ENCODE assay signal across 13 mouse cellular contexts in the genomic region with DNA sequence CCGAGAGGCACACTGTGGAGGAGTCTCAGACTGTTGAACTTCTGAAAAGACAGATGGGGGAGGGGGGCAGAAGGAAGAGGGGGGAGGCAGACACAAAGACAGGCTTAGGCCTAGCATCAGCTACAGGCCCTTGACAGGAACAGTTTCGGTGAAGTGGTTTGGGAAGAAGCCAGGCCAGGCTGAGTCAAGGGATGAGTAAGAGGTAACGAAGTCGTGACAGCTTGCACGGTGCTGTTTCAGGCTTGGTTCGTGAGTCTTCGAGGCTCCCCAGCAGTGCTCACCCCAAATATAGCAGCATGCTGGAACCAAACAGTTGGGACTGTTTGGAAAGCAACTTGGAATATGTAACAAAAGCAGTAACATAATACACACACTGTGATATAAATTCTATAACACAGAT. TPM values are rescaled to one million over a fixed set of nuclear protein-coding genes. Genes with fewer than 3 reads are reported as not detected.
DNase-seq lines count a peak whose midpoint lies in the region; TF ChIP-seq lines count a peak whose summit lies in the region.
"Had no signal": no experiment of that assay in that cellular context is flagged by ENCODE, and none has a peak within 500 bp of the region (broad histone marks: within the 10 kb centered on the region; RNA-seq: fewer than 3 reads in every experiment).

No protein-coding gene starts in this region.

- no peaks in the 10 kb centered on the region for H3K27me3 ChIP-seq in testis, adult 2 months (ENCODE audit: control insufficient read depth, insufficient read depth, low read length)
- H3K27me3 ChIP-seq in midbrain, embryonic 10.5 days (ENCODE audit: low read depth, poor library complexity, severe bottlenecking), result no peaks in the 10 kb centered on the region
- H3K27me3 ChIP-seq: liver, embryonic 15.5 days had no signal

- no peak for TF ChIP-seq POLR2A in testis, adult 2 months (IDR thresholded peaks at IDR 0.05; ENCODE audit: control insufficient read depth, low read depth, low read length)

- no peaks in the 10 kb centered on the region for H3K9me3 ChIP-seq in midbrain, embryonic 10.5 days (replicated peaks)
- H3K9me3 ChIP-seq: heart, embryonic 12.5 days; liver, embryonic 15.5 days had no signal

- H3K4me1 ChIP-seq in testis, adult 2 months (ENCODE audit: control insufficient read depth, insufficient read depth, low read length), result no peaks in the 10 kb centered on the region; the same call in 1 of the 2 replicates
- peaks cover under 1% of the 10 kb centered on the region for H3K4me1 ChIP-seq in midbrain, embryonic 10.5 days
- H3K4me1 ChIP-seq: heart, embryonic 12.5 days; liver, embryonic 15.5 days had no signal

- no peak for DNase-seq in testis, postnatal 14 days (ENCODE audit: low spot score)
- peak; percentile 61 for DNase-seq in fibroblast of lung, adult 2 months (ENCODE audit: low read depth)
- DNase-seq in left cerebral cortex, adult 9 months (ENCODE audit: low spot score in 2 of 2), result peak; percentile 82 to 92
- DNase-seq in midbrain, embryonic 10.5 days (ENCODE audit: low spot score), result no peak
- no peak for DNase-seq in urinary bladder, adult 18-20 months (ENCODE audit: low spot score in 2 of 2)
- no peak for DNase-seq in urinary bladder, postnatal 36 days (ENCODE audit: low spot score in 2 of 2)
- DNase-seq in spleen, postnatal 10 days (ENCODE audit: low spot score in 2 of 2), result no peak

- peaks cover 2% of the 10 kb centered on the region; the same call in 1 of the 2 replicates for H3K36me3 ChIP-seq in testis, adult 2 months (ENCODE audit: control insufficient read depth, insufficient read depth, low read length)
- H3K36me3 ChIP-seq in midbrain, embryonic 10.5 days, result no peaks in the 10 kb centered on the region
- H3K36me3 ChIP-seq: heart, embryonic 12.5 days; liver, embryonic 15.5 days had no signal

- 85% methylated on average over 7 of the region's 7 CpGs for whole genome bisulfite sequencing in midbrain, embryonic 10.5 days

- no peak for TF ChIP-seq CTCF in testis, adult 2 months (IDR thresholded peaks at IDR 0.05; ENCODE audit: control insufficient read depth, insufficient read depth, insufficient replicate concordance, low read depth, low read length)

- H3K27ac ChIP-seq in testis, adult 2 months (ENCODE audit: control insufficient read depth, insufficient read depth, low read depth, low read length), result no peak overlapping the region
- H3K27ac ChIP-seq in midbrain, embryonic 10.5 days (replicated peaks), result no peak overlapping the region
- H3K27ac ChIP-seq: liver, embryonic 15.5 days had no signal

- H3K4me3 ChIP-seq in testis, adult 2 months (ENCODE audit: control insufficient read depth, low read depth, low read length), result peak overlapping the region; percentile 41
- H3K4me3 ChIP-seq in midbrain, embryonic 10.5 days, result no peak overlapping the region
- H3K4me3 ChIP-seq: heart, embryonic 12.5 days; liver, embryonic 15.5 days had no signal

RNA-seq across cellular contexts. Expression of gene Spesp1, which starts 2.3 kb away (rescaled TPM):
- polyA plus RNA-seq in testis, adult 2 months (2012; rRNA removed), result 119 and 135 TPM in 2 replicates
- polyA plus RNA-seq in midbrain, embryonic 10.5 days (2016; fragmentation: Nextera tagmentation; extraction: Ambion mirVana), result not detected in 2 replicates
- polyA plus RNA-seq: forebrain, embryonic 11.5 days; heart, embryonic 12.5 days; large intestine, adult 2 months; liver, embryonic 15.5 days; stomach, embryonic 16.5 days had no signal

RNA-seq across cellular contexts. Expression of gene Anp32a, which starts 56.8 kb away (rescaled TPM):
- 5.6 and 7.2 TPM in 2 replicates for polyA plus RNA-seq in testis, adult 2 months (2012; rRNA removed)
- polyA plus RNA-seq in midbrain, embryonic 10.5 days (2016; fragmentation: Nextera tagmentation; extraction: Ambion mirVana), result 237 and 298 TPM in 2 replicates

Comparison
In these comparisons a context has a peak if more than half of its experiments do, and no peak if none do; other contexts are left out.
1. DNase-seq: peak in fibroblast of lung, adult 2 months (single experiment) and left cerebral cortex, adult 9 months (2 of 2); none in testis, postnatal 14 days (single experiment), midbrain, embryonic 10.5 days (single experiment), urinary bladder, adult 18-20 months (0 of 2), urinary bladder, postnatal 36 days (0 of 2) and spleen, postnatal 10 days (0 of 2).
2. RNA of gene Spesp1, which starts 2.3 kb away (polyA plus RNA-seq): 119 to 135 TPM in testis, adult 2 months; not detected in midbrain, embryonic 10.5 days; every median in the first group is over 100 times any median in the second.
3. RNA of gene Anp32a, which starts 56.8 kb away (polyA plus RNA-seq): 237 to 298 TPM in midbrain, embryonic 10.5 days; 5.6 to 7.2 TPM in testis, adult 2 months; every median in the first group is over 10 times any median in the second.